Mouse (Mus musculus) bone marrow, adult 2 months (tissue): ENCODE data around the gene Sdk1.

Source experiments
- CTCF ChIP-seq: fragments of 200-500 bp; IDR thresholded peaks from 2 replicates; pipeline ENCODE4 v1.5.1; 2011; ENCODE audit warnings: low read length, control low read depth; ENCODE audit not compliant: control insufficient read depth, insufficient read depth
- POLR2A ChIP-seq: fragments of 200-500 bp; IDR thresholded peaks from 2 replicates; pipeline ENCODE4 v1.6.1; 2011; ENCODE audit warnings: low read depth, mild to moderate bottlenecking, control low read depth, low read length, borderline replicate concordance; ENCODE audit not compliant: control insufficient read depth

GRCm38 (mm10) chr5:141940636-141941035 lies 699.3 kb downstream of the Sdk1 start:
- TF ChIP-seq POLR2A (no peak), CTCF (no peak)
